Mouse (Mus musculus) right cerebral cortex, adult 2 months (tissue): ENCODE measurements around the gene P2rx3.
A peak's percentile ranks its signal among the peaks of the same experiment; 100 is the strongest.

Experiments used
- DNase-seq, 2 experiments: peaks; one replicate each; pipeline ENCODE4 v3.0.0; 2021 to 2022; ENCODE audit warnings: low spot score in 2 of 2

P2rx3 gene

DNA sequence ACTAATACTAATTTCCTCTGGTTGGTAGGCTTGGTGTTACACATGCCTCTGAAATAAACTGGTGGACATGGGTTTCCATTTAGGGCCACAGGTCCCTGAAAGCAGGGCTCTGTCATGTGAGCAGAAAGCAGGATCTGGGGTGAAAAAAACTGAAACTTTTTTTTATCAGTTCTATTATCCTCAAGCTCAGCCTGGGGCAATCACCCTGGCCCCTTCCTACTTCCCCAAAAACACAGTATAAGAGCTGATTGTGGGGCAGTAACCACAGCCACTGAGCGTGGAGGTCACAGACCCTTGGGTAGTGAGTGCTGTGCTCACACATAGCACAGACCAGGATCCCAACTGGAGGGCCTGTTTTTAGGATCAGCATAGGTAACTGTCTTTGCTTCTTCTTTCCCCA lies 49.3 kb downstream of the P2rx3 start, which contains the start of gene Prg3:
TSS of gene Prg3 (plus strand) at position 286 of the 400 bp plus-strand sequence.
- DNase-seq: no peak

DNA sequence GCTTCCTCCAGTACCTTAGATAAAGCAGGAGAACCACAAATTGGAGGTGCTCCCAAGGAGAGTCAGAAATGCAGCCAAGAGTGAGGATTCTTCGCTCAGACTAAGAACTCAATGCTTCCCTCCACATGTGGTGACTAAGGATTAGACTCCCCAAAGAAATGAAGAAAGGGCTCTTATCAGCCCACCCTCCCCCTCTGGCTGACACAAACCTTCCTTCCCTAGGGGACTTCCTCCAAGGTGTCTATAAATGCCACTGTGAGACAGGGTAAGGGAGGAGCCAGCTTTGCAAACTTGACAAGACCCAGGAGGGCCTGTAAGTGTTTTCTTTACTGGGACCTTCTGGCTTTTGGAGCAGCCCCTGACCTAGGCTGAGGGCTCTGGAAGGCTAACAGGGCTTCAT lies 57.1 kb downstream of the P2rx3 start, which contains the start of gene Prg2:
TSS of gene Prg2 (plus strand) at position 274 of the 400 bp plus-strand sequence.
- no peak for DNase-seq

DNA sequence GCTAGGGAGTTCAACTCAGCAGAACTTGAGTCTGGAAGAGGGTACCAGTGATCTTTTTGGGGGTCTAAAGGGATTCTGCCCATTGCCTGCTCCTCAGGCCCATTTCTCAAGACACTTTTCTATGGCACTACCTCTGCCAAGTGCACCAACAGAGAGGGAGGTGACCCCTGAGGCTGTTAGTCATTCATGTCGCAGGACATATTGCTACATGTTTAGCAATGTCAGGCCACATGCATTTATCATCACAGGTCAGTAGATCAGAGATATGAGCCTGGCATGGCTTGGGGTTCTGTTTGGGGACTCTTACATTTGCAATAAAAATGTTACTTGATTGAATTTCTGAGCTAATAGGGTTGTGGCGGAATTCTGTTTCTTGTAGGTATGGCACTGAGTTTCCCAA lies 61.7 kb downstream of the P2rx3 start:
- DNase-seq: no peak

DNA sequence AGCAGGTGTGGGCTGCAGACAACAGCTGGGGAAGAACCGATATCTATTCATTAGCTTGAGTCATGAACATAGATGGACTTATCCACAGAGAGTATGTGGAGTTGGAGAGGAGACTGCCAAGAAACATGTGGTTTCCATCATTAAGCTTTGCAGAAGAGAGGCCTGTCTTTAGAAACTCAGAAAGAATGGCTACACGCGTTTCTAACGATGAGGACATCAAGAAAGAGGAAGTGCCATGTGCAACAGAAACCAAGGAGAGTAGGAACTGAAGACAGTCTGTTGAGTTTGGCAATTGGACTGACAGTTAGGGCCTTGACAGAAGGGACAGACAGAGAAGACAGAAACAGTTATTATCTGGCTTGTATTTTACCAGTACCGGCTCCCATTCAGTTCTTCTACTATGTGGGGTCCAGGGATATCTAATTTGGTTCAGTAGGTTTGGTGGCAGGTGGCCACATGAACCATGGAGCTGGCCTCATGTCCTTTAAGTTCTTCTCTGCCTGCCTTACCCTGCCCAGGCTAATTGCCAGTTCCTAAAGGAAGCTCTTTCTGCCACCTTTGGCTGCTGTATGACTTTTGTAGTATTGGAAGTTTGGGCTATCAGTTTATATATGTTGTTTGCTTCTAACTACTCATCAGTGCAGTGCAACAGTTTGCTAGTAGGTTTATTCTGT lies 69.8 kb downstream of the P2rx3 start:
- DNase-seq: no peak

DNA sequence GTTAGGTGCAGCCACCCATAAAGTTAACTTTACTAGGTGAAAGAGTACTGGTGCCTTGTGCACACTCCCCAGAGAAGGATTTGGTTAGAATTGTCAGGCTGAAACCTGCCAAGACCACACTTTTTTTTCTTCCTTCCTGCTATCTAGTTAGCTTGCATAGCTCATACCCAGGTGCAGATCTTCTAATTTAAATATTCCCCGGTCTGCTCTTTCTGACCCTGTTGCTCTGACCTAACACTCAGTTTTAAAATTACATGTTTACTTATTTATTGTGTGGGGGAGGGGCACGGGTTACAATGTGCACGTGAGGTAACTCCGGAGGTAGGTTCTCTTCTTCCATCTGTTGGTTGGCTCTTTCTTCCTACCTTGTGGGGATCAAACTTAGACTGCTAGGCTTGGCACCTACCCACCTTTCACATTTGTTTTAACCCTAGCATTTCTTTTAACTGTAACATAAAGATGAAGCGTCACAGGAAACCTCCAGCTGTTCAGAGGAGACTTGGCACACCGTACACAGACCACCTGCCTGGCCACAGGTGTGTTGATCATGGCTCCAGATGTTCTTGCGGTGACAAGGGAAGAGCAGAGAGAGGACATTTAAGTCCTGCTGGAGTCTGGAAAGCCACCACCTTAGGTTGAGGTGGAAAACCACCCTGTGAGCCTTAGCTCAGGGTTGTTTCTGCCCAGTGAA lies 73.0 kb downstream of the P2rx3 start:
- DNase-seq: no peak

DNA sequence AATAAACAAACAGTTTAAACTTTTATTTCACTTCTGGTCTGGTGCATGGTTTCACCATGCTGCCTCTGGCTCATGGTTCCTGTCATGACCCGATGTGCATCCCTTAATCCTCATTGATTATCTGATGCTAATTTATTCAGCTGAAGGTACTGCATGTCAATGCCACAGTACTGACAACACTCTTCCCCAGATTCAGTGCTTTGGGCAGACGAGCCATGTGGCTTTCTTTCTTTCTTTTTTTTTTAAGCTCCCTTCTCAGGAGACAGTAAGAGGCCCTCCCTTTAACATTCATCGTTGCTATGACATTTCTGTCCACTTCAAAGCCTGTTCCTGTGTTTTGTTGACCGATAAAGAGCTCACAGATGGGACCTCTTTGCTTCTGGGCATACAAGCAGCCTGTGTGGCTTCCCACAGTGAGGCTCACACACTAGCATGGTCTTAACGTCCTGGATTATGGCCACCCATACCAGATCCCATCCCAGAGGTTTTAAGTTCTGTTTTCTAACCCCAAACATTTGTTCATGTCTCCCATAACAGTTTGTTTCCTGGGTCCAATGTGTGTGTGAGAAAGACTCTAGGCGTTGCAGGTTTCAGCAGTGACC lies 74.3 kb downstream of the P2rx3 start:
- no peak for DNase-seq

DNA sequence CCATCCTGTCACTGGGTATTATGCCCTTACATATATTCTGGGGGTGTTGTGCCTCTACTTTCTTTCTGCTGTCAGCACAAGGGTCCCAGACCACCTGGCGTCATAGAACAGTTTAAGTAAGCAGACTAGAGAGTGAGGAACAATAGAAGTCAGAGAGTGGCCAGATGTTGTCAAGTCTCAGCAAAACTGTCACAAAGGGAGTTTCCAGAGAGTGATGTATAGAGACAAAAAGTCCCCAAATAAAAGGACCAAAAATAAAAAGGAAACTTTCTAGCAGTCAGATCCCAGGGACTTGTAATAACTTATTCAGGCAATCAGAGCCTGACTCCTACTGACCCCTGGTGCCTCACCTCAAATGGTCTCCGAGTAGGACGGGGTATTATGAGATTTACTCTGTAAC lies 75.4 kb downstream of the P2rx3 start:
- no peak for DNase-seq

DNA sequence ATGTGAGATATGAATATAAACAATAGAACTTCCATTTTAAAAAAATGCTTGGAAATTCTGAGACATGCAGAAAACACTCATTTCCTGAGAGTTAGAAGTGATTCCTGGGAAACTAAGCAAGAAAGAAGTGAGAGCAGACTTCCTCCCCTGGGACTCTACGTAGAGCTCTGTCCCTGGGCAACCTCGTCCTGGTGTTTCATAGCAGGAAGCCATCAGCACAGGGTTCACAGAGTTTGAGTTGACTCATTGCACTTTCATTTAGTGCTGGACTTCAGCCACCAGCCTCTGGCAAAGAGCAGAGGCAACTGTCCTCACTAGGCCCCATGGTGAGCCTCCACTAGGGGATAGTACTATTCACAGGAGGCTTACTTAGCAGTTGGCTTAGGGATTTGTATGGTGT lies 76.0 kb downstream of the P2rx3 start:
- no peak for DNase-seq

DNA sequence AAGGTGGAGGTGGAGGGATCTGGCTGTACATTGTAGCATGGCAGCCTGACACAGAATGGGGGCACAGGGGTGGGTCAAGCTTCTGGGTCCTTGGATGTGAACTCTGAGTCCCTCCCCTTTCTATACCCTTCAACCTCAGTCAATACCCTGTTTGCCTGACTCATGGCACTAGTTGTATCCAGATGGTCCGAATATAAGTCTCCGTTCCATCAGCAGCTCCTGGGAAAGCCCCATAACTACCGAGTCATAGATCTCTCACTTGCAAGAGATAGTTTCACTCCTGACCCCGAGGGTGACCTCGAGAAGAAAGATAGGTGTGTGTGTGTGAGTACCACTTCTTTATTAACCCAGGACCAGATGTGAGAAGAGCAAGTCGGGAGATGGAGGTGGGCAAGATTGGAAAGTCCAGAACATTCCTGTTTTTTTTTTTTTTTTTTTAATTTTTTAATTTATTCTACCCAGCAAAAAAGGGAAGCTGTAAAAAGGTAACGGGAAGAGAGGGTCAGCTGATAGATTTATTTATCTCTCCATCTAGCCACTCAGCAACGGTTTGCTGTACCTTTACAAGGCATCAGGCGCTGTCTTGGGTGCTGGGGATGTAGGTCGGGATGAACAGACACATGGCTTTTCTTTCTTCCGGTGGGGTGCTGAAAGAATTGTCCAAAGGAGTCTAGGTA lies 78.5 kb downstream of the P2rx3 start:
- DNase-seq: no peak

DNA sequence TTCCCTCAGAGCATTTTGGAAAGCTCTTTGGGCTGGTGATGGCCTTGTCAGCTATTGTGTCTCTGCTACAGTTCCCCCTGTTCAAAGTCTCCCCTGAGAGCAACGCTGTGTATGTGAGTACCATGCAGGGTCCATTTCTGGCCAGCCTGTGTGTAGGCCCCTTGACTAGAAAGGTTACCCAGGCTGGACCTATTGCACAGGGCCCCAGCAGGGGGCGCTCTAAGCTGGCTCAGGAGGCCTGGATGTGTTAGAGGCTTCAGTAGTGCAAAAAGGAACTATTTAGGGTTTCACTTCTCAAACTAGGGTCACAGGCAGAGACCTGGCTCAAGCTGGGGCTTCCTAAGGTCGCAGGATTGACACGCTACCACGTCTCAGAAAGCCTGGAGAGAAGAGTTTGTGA lies 81.0 kb downstream of the P2rx3 start:
- DNase-seq: peak; percentile 51 to 53

DNA sequence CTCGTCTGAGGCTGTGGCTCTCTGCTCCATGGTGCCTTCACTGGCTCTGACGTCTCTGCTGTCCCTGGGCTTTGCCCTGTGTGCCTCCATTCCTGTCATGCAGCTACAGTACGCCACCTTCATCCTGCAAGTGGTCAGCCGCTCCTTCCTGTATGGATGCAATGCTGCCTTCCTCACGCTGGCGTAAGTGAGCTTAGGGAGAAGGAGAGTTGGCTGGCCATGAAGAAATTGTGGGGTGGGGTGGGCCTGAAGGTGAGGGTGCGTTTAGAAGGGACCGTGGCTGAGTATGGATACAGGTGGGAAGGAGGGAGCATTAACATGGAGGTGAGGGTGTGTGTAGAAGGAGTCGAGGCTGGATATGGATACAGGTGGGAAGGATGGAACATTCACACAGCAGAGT lies 81.8 kb downstream of the P2rx3 start:
- no peak for DNase-seq

DNA sequence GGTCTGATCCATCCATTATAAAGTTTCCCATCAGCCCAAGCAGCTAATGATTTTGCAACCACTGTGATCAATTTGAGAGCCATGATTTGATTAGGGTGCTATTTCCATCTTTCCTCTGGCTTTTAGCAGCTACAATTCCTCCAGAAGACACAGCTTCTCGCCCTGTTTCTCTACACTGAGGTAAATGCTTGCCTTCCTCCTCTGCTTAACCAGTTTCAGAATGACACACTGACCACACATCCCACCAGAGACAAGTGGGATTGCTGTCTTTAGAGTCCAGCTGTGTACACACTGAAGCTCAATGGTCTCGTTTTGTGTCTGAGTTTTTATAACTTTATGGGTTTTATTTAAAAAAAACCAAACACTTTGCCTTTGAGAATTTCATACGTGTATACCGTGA lies 84.6 kb downstream of the P2rx3 start:
- DNase-seq: no peak

DNA sequence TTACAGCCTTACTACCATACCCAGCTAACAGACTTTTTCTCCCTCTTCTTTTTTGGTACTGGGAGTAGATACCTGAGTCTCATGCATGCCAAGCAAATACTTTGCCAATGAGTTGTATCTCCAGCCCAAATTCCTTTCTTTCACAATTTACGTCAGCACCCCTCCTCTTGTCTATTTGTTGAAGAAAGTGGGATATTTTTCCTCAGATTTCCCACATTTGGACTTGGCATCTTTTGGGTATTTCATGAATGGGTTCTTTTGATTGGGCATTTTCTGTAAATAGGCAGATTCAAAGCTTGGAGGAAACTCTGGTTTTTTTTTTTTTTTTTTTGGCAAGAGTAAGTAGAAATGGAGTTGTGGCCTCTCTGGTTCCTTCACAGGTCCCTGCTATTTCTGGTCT lies 85.0 kb downstream of the P2rx3 start:
- DNase-seq: no peak

DNA sequence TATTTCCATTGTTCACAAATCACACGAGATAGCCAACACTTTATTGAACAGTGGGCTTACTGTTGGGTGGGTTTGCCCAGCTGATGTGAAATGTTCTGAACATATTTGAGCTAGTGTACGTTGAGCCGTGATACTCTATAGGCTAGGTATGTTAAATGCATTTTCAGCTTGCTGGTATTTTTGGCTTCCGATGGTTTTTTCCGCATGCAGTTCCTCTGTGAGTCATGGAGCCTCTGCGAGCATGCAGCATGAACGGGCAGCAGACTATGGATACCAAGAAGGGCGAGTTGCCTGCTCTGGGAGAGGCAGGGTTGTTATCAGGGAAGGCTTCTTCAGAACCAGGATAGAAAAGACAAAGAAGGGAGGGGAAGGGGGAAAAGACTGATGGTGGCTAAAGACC lies 86.2 kb downstream of the P2rx3 start:
- DNase-seq: peak; percentile 31 to 38

DNA sequence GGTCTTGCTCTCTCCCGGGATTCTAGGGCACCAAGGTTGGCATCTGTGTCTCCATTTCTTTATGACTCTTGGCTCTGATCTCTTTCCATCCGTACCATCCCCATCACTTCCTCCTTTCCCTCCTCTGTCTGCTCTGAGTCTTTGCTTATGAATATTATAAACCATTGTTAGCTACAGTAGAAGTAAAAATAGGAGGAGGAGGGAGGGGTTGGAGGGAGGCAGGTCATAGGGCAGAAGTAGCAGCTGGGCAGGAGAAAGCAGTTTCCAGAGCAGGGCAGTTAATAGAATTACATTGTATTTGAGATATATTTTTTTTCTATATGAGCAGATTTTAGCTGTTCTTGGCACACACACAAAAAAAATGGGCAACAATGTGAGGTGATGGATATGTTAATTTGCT lies 88.5 kb downstream of the P2rx3 start:
- no peak for DNase-seq
